Mouse (Mus musculus): Measurements from ENCODE around the gene Map3k7.

- no peak for TF ChIP-seq POLR2A (IDR thresholded peaks at IDR 0.05; ENCODE audit: extremely low read depth, insufficient read depth, low read length)
- TF ChIP-seq CTCF (IDR thresholded peaks at IDR 0.05; ENCODE audit: low read depth, low read length): no peak
These were observed 99.4 kb downstream of the Map3k7 start for GRCm38 (mm10) chr4:32063291-32063690.
